Mouse (Mus musculus) embryo, embryonic 10 days (tissue): ENCODE data around the gene Gm49321.
A peak's percentile ranks its signal among the peaks of the same experiment; 100 is the strongest.

ENCODE experiments used
- DNase-seq: peaks from one replicate; pipeline ENCODE4 v3.0.0-alpha.2; 2015; ENCODE audit warnings: low spot score

The Gm49321 gene

GRCm38 (mm10) chr12:73937353-73937752 is at the start of gene Gm49321:
Gene Gm49321, plus strand, starts transcription at chr12:73937653.
- no peak for DNase-seq

- DNase-seq, result no peak
Observed at GRCm38 (mm10) chr12:73888003-73888783, 49.3 kb upstream of the Gm49321 start.

GRCm38 (mm10) chr12:73889571-73889970 is 47.9 kb upstream of the Gm49321 start:
- DNase-seq, result no peak

- DNase-seq, result no peak
Observed at GRCm38 (mm10) chr12:73890086-73890485, 47.4 kb upstream of the Gm49321 start.

GRCm38 (mm10) chr12:73892616-73893015 is 44.8 kb upstream of the Gm49321 start:
- no peak for DNase-seq

- DNase-seq, result no peak
Observed at GRCm38 (mm10) chr12:73894838-73895237, 42.6 kb upstream of the Gm49321 start.

- DNase-seq, result no peak
Observed at GRCm38 (mm10) chr12:73895674-73896073, 41.8 kb upstream of the Gm49321 start.

GRCm38 (mm10) chr12:73896471-73896870 is 41.0 kb upstream of the Gm49321 start:
- no peak for DNase-seq

- DNase-seq, result no peak
Observed at GRCm38 (mm10) chr12:73898281-73898680, 39.2 kb upstream of the Gm49321 start.

GRCm38 (mm10) chr12:73904133-73904934 is 33.1 kb upstream of the Gm49321 start:
- no peak for DNase-seq

GRCm38 (mm10) chr12:73905041-73905440 is 32.4 kb upstream of the Gm49321 start:
- DNase-seq, result peak; percentile 46

- DNase-seq, result no peak
Observed at GRCm38 (mm10) chr12:73905555-73905954, 31.9 kb upstream of the Gm49321 start.

GRCm38 (mm10) chr12:73907079-73907672 is 30.3 kb upstream of the Gm49321 start:
- no peak for DNase-seq

GRCm38 (mm10) chr12:73907673-73908150 is 29.7 kb upstream of the Gm49321 start:
- peak; percentile 98 for DNase-seq

GRCm38 (mm10) chr12:73908274-73909012 is 29.0 kb upstream of the Gm49321 start:
- DNase-seq, result peak; percentile 76

- DNase-seq, result no peak
Observed at GRCm38 (mm10) chr12:73909013-73909575, 28.4 kb upstream of the Gm49321 start.

- DNase-seq, result no peak
Observed at GRCm38 (mm10) chr12:73918479-73918878, 19.0 kb upstream of the Gm49321 start.

GRCm38 (mm10) chr12:73930266-73930665 is 7.2 kb upstream of the Gm49321 start:
- DNase-seq, result no peak

- peak; percentile 61 for DNase-seq
Observed at GRCm38 (mm10) chr12:73931274-73931673, 6.2 kb upstream of the Gm49321 start.

GRCm38 (mm10) chr12:73934528-73934927 is 2.9 kb upstream of the Gm49321 start:
- no peak for DNase-seq

- DNase-seq, result no peak
Observed at GRCm38 (mm10) chr12:73939542-73939941, 2.1 kb downstream of the Gm49321 start.

GRCm38 (mm10) chr12:73948415-73948814 is 11.0 kb downstream of the Gm49321 start:
- DNase-seq, result no peak
